Mouse (Mus musculus) bone marrow, adult 2 months (tissue): Measurements from ENCODE around the gene Trim8.

Experiments
- CTCF ChIP-seq: fragments of 200-500 bp; IDR thresholded peaks from 2 replicates; pipeline ENCODE4 v1.5.1; 2011; ENCODE audit warnings: low read length, control low read depth; ENCODE audit not compliant: control insufficient read depth, insufficient read depth
- POLR2A ChIP-seq: fragments of 200-500 bp; IDR thresholded peaks from 2 replicates; pipeline ENCODE4 v1.6.1; 2011; ENCODE audit warnings: low read depth, mild to moderate bottlenecking, control low read depth, low read length, borderline replicate concordance; ENCODE audit not compliant: control insufficient read depth

- TF ChIP-seq CTCF: no peak
- no peak for TF ChIP-seq POLR2A
Observed at GRCm38 (mm10) chr19:46495136-46495535, 6.4 kb upstream of the Trim8 start.
